Comparison of ENCODE assay signal across 9 mouse cellular contexts in the genomic region with DNA sequence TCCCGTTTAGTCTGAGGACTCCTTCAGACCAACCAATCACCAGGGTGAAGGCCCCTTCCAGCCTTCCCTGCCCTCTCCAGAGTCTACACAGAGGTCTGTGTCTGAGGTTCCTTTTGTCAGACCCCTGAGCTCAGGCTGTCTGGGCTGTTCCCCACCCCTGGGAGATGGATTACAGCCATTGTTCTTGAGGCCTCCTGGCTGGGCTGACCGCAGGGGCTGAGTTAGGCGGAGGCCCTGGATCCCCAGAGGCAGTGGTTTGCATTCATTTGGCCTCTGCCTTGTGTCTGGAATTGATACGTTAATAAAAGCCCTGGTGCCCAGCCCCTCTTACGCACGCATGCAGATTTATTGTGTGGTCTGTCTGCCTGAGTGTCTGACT. TPM values are rescaled to one million over a fixed set of nuclear protein-coding genes. Genes with fewer than 3 reads are reported as not detected.
DNase-seq lines count a peak whose midpoint lies in the region; ATAC-seq and TF ChIP-seq lines count a peak whose summit lies in the region.
"Had no signal": no experiment of that assay in that cellular context is flagged by ENCODE, and none has a peak within 500 bp of the region (broad histone marks: within the 10 kb centered on the region; RNA-seq: fewer than 3 reads in every experiment).

No protein-coding gene starts in this region.

- 19% methylated on average over 6 of the region's 6 CpGs for WGBS in kidney, embryonic 15.5 days
- WGBS in kidney, adult 2 months = 50% methylated on average over 6 of the region's 6 CpGs
- 9% methylated on average over 6 of the region's 6 CpGs for WGBS in forebrain, embryonic 10.5 days
- WGBS in intestine, embryonic 15.5 days = 32% methylated on average over 6 of the region's 6 CpGs

- peak overlapping the region; percentile 34; the same call in 1 of the 2 replicates for H3K27ac ChIP-seq in kidney, embryonic 15.5 days
- no peak overlapping the region for H3K27ac ChIP-seq in kidney, adult 2 months (ENCODE audit: insufficient read depth, low read depth, low read length)
- H3K27ac ChIP-seq in forebrain, embryonic 10.5 days = peak overlapping the region; percentile 91
- H3K27ac ChIP-seq in intestine, embryonic 15.5 days = peak overlapping the region; percentile 36

- H3K4me3 ChIP-seq in kidney, embryonic 15.5 days (replicated peaks) = no peak overlapping the region
- H3K4me3 ChIP-seq in kidney, adult 2 months (ENCODE audit: insufficient read depth, low read depth, low read length) = no peak overlapping the region
- peak overlapping the region; percentile 25; the same call in 1 of the 2 replicates for H3K4me3 ChIP-seq in forebrain, embryonic 10.5 days
- no peak overlapping the region for H3K4me3 ChIP-seq in intestine, embryonic 15.5 days (replicated peaks)

- no peak; the same call in 1 of the 2 replicates for ATAC-seq in kidney, embryonic 15.5 days (replicated peaks; ENCODE audit: low FRiP score)
- 0 out of 2 replicates have a peak, but pooled peaks have one; percentile 14 for ATAC-seq in intestine, embryonic 15.5 days

- no peaks in the 10 kb centered on the region for H3K36me3 ChIP-seq in kidney, embryonic 15.5 days
- no peaks in the 10 kb centered on the region for H3K36me3 ChIP-seq in kidney, adult 2 months (ENCODE audit: control insufficient read depth, insufficient read depth, low read length)
- no peaks in the 10 kb centered on the region for H3K36me3 ChIP-seq in forebrain, embryonic 10.5 days (replicated peaks)
- no peaks in the 10 kb centered on the region for H3K36me3 ChIP-seq in intestine, embryonic 15.5 days
- H3K36me3 ChIP-seq: G1E had no signal

- H3K4me1 ChIP-seq in kidney, embryonic 15.5 days = peaks cover 66% of the 10 kb centered on the region
- peaks cover 46% of the 10 kb centered on the region for H3K4me1 ChIP-seq in kidney, adult 2 months (ENCODE audit: control insufficient read depth, insufficient read depth, low read length)
- H3K4me1 ChIP-seq in forebrain, embryonic 10.5 days = peaks cover 73% of the 10 kb centered on the region
- H3K4me1 ChIP-seq in intestine, embryonic 15.5 days (replicated peaks) = peaks cover 54% of the 10 kb centered on the region

- no peaks in the 10 kb centered on the region for H3K9me3 ChIP-seq in kidney, embryonic 15.5 days (replicated peaks)
- no peaks in the 10 kb centered on the region for H3K9me3 ChIP-seq in forebrain, embryonic 10.5 days
- no peaks in the 10 kb centered on the region for H3K9me3 ChIP-seq in intestine, embryonic 15.5 days

- H3K9ac ChIP-seq in kidney, embryonic 15.5 days = no peak overlapping the region
- H3K9ac ChIP-seq in intestine, embryonic 15.5 days = no peak overlapping the region

- H3K27me3 ChIP-seq in kidney, embryonic 15.5 days = no peaks in the 10 kb centered on the region
- H3K27me3 ChIP-seq in kidney, adult 2 months (replicated peaks; ENCODE audit: control insufficient read depth, insufficient read depth, low read length) = no peaks in the 10 kb centered on the region
- no peaks in the 10 kb centered on the region for H3K27me3 ChIP-seq in forebrain, embryonic 10.5 days (ENCODE audit: poor library complexity, severe bottlenecking)
- H3K27me3 ChIP-seq in intestine, embryonic 15.5 days (replicated peaks) = no peaks in the 10 kb centered on the region

- no peak for DNase-seq in kidney, adult 2 months
- peak; percentile 70 for DNase-seq in forebrain, embryonic 10.5 days (ENCODE audit: extremely low spot score, low spot score)
- peak; percentile 67 for DNase-seq in retina, embryonic 14.5 days (ENCODE audit: low spot score)
- no peak for DNase-seq in layer of hippocampus, adult 11-12 months (ENCODE audit: low spot score)
- DNase-seq in T-cell, adult 2 months (ENCODE audit: low spot score) = no peak
- DNase-seq in adrenal gland, postnatal 4 days (ENCODE audit: low spot score in 2 of 2) = no peak

- no peak for TF ChIP-seq POLR2A in kidney, adult 2 months (IDR thresholded peaks at IDR 0.05; ENCODE audit: low read depth, low read length)

- H3K4me2 ChIP-seq in kidney, embryonic 15.5 days = no peak overlapping the region
- no peak overlapping the region for H3K4me2 ChIP-seq in intestine, embryonic 15.5 days (replicated peaks)

- TF ChIP-seq CTCF in kidney, adult 2 months (conservative IDR thresholded peaks at IDR 0.05; ENCODE audit: insufficient read depth, insufficient read length, low read depth, low read length) = no peak

RNA-seq across cellular contexts. Expression of a gene that starts 53.1 kb away (rescaled TPM):
- 47.6 and 49.0 TPM in 2 replicates for polyA plus RNA-seq in kidney, embryonic 15.5 days (2015; fragmentation: Nextera tagmentation; extraction: Ambion mirVana)
- polyA plus RNA-seq in kidney, adult 2 months (2012; rRNA removed) = 17.0 and 22.5 TPM in 2 replicates
- 40.7 and 40.9 TPM in 2 replicates for polyA plus RNA-seq in forebrain, embryonic 10.5 days (2016; fragmentation: Nextera tagmentation; extraction: Ambion mirVana)
- polyA plus RNA-seq in intestine, embryonic 15.5 days (2015; fragmentation: Nextera tagmentation; extraction: Ambion mirVana) = 58.8 and 66.9 TPM in 2 replicates
- total RNA-seq in adrenal gland, postnatal 4 days (2021) = 10 to 100 TPM; 65.3 to 81.1 TPM
- total RNA-seq: G1E had no signal
- polyA plus RNA-seq: G1E had no signal

Comparison
In these comparisons a context has a peak if more than half of its experiments do, and no peak if none do; other contexts are left out.
1. DNase-seq: peak in forebrain, embryonic 10.5 days (single experiment) and retina, embryonic 14.5 days (single experiment); none in kidney, adult 2 months (single experiment), layer of hippocampus, adult 11-12 months (single experiment), T-cell, adult 2 months (single experiment) and adrenal gland, postnatal 4 days (0 of 2).